Mouse (Mus musculus): ENCODE data around the gene Ptcd1.

DNA sequence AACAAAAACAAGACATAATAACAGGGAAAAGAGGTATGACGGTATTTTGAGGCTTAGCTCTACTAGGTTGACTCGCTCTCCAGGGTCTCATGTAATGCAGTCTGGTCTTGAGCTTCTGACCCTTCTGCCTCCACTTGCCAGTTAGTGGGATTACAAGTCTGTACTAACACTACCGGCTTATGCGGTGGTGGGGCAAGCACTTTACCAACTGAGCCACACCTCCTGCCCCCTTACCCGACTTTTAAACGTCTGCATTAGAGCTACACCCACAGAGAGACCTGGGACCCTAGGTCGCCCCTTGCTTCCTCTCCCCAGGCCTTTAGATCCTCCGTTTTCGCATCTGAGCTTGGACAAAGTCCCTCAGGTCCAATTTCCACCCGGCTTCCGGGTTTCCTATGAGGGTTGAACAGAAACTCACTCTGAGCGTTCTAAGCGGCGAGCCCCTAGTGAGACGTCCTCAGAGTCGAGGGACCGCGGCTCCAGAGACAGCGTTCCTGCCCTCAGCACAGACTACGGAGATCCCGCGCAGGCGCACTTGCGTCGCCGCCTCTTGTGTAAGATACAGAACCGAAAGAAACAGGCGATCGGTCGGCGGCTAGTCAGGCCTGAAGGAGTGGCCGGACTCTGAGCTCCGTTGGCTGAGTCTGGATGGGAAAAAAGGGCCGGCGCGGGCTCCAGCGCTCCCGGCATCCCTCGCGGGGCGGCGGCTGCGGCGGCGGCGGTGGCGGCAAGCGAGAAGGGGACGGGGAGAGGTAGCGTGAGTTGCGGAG lies at the start of gene Ptcd1, which contains the start of gene Cpsf4:
- TF ChIP-seq CTCF (IDR thresholded peaks at IDR 0.05; ENCODE audit: insufficient read depth, low read depth, low read length) (no peak), POLR2A (IDR thresholded peaks at IDR 0.05; ENCODE audit: insufficient read depth, low read depth, low read length) (peak; percentile 75)
